Mouse (Mus musculus) CH12.LX (cell line): ENCODE results near the gene Nck2.

Experiments
- CTCF ChIP-seq, 2 experiments: IDR thresholded peaks in 1 of 2; conservative IDR thresholded peaks in 1 of 2; 2 replicates each; pipeline ENCODE4 v1.5.1; 2011 to 2012; ENCODE audit warnings: low read depth in 2 of 2, low read length in 2 of 2, improper control_type of control experiment in 1 of 2, inconsistent platforms in 1 of 2, mild to moderate bottlenecking in 1 of 2, moderate library complexity in 1 of 2
- EP300 ChIP-seq: IDR thresholded peaks from 2 replicates; pipeline ENCODE4 v1.6.1; 2011; ENCODE audit warnings: low read length, improper control_type of control experiment
- ETS1 ChIP-seq: conservative IDR thresholded peaks from 2 replicates; pipeline ENCODE4 v1.6.1; 2012; ENCODE audit warnings: low read depth, mild to moderate bottlenecking, inconsistent platforms, low read length, improper control_type of control experiment, moderate library complexity
- IRF4 ChIP-seq: IDR thresholded peaks from 2 replicates; pipeline ENCODE4 v1.6.1; 2014; ENCODE audit warnings: low read depth, mild to moderate bottlenecking, inconsistent platforms, low read length, improper control_type of control experiment
- KAT2A ChIP-seq: IDR thresholded peaks from 2 replicates; pipeline ENCODE4 v1.6.1; 2012; ENCODE audit warnings: low read length, improper control_type of control experiment, inconsistent platforms; ENCODE audit not compliant: insufficient replicate concordance
- MAX ChIP-seq: IDR thresholded peaks from 2 replicates; pipeline ENCODE4 v1.6.1; 2011; ENCODE audit warnings: low read length, improper control_type of control experiment
- MAZ ChIP-seq: IDR thresholded peaks from 2 replicates; pipeline ENCODE4 v1.6.1; 2012; ENCODE audit warnings: low read depth, mild to moderate bottlenecking, inconsistent platforms, low read length, improper control_type of control experiment, moderate library complexity
- NRF1 ChIP-seq: IDR thresholded peaks from 2 replicates; pipeline ENCODE4 v1.6.1; 2014; ENCODE audit warnings: low read depth, mild to moderate bottlenecking, inconsistent platforms, low read length, improper control_type of control experiment, moderate library complexity
- POLR2A ChIP-seq: IDR thresholded peaks from 2 replicates; pipeline ENCODE4 v1.6.1; 2011; ENCODE audit warnings: low read depth, mild to moderate bottlenecking, improper control_type of control experiment, low read length
- SMC3 ChIP-seq: IDR thresholded peaks from 2 replicates; pipeline ENCODE4 v1.6.1; 2011; ENCODE audit warnings: low read depth, low read length, improper control_type of control experiment
- USF1 ChIP-seq: IDR thresholded peaks from 2 replicates; pipeline ENCODE4 v1.6.1; 2014; ENCODE audit warnings: low read depth, mild to moderate bottlenecking, inconsistent platforms, low read length, improper control_type of control experiment
- USF2 ChIP-seq: conservative IDR thresholded peaks from 2 replicates; pipeline ENCODE4 v1.6.1; 2011; ENCODE audit warnings: low read depth, low read length, improper control_type of control experiment
- ZMIZ1 ChIP-seq: IDR thresholded peaks from 2 replicates; pipeline ENCODE4 v1.6.1; 2012; ENCODE audit warnings: low read depth, mild to moderate bottlenecking, inconsistent platforms, low read length, improper control_type of control experiment
- ZNF384 ChIP-seq: IDR thresholded peaks from 2 replicates; pipeline ENCODE4 v1.6.1; 2012; ENCODE audit warnings: low read depth, low read length, improper control_type of control experiment, inconsistent platforms

DNA sequence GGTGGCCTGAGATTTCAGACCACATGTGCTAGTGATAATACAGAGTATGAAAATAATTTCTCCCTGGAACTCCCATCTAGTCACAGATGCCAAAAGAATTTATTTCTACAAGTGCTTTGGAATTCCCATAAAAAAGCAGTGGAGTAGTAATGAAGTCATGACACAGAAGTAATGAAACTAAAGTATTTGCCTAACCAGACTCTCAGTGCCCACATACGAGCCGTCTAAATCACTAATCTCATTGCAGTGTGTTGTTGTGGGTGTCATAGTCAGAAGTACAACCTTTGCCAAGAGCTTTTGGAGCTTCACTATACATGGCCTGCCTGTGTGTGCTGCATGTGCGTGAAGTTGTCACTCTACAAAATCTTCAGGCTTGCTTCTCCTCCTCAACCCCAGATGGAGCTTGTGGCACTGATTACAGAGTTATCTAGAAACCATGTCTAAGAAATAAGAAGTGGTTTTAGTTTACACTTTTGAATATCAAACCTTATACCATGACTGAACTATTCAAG is 130.5 kb downstream of the Nck2 start:
- no peak for TF ChIP-seq ZNF384
- no peak for TF ChIP-seq CTCF (conservative IDR thresholded peaks at IDR 0.05 in 1 of 2, IDR thresholded peaks at IDR 0.05 in 1 of 2; ENCODE audit: low read depth in 2 of 2, low read length in 2 of 2)
- no peak for TF ChIP-seq MAX
- TF ChIP-seq USF2: no peak
- TF ChIP-seq EP300: no peak
- TF ChIP-seq ETS1: no peak
- TF ChIP-seq POLR2A: no peak
- TF ChIP-seq IRF4: no peak
- TF ChIP-seq NRF1: no peak
- no peak for TF ChIP-seq ZMIZ1
- TF ChIP-seq MAZ: no peak
- TF ChIP-seq USF1: no peak
- TF ChIP-seq SMC3: no peak
- no peak for TF ChIP-seq KAT2A
